Mouse (Mus musculus): ENCODE measurements around the gene Gstt3. TPM values are rescaled to one million over a fixed set of nuclear protein-coding genes. Genes with fewer than 3 reads are reported as not detected.

Gstt3 gene
- polyA plus RNA-seq, 1 experiment from 2014 or later, result 0.03 TPM

DNA sequence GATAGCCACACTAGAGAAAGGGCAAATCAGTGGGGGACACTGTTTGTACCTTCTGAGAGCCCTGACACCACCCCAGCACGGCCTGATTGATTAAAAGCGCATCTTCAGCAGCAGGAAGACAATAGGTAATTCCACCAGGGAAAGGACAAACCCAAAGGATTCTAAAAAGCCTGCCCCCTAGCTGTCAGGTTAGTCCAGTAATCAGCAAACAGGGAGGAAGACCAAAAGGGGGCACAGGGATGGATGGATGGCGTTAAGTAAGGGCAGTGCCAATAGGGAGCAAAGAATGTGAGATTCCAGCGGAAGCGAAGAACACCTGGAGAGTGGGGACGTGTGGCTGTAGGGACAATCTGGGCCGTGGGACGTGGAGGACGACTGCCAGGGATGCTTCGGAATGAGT lies 37.4 kb upstream of the Gstt3 start:
- ATAC-seq, result no peak
- ChIA-PET CTCF (interaction anchor here (1.7 kb wide), 1 partner anchor 9 kb away, joined by 7 read pairs; no protein-coding TSS in a partner anchor), POLR2A (no interaction called here)
- in situ Hi-C loops (cut with MboI; ENCODE audit: low pct_unique_long_range_greater_than_20kb), result no loop called here
- no peak for DNase-seq (ENCODE audit: low read depth, low spot score)
- no peaks in the 10 kb centered on the region for H3K27me3 ChIP-seq
- no peak for TF ChIP-seq CTCF (IDR thresholded peaks at IDR 0.05)

GRCm38 (mm10) chr10:75804217-75804616 lies 23.0 kb upstream of the Gstt3 start:
- ATAC-seq (no peak), DNase-seq (ENCODE audit: low read depth, low spot score) (no peak)
- in situ Hi-C loops (cut with MboI; ENCODE audit: low pct_unique_long_range_greater_than_20kb), result no loop called here
- H3K27me3 ChIP-seq, result peaks cover 15% of the 10 kb centered on the region
- CTCF ChIA-PET, result no interaction called here
- POLR2A ChIA-PET, result no interaction called here
- TF ChIP-seq CTCF (IDR thresholded peaks at IDR 0.05), result no peak

GRCm38 (mm10) chr10:75798176-75798696 lies 17.0 kb upstream of the Gstt3 start, which contains the start of gene Gstt1:
Gene Gstt1 (minus strand): TSS chr10:75798584.
- DNase-seq (ENCODE audit: low read depth, low spot score), result no peak
- ChIA-PET POLR2A (no interaction called here), CTCF (interaction anchor here (1.1 kb wide), 1 partner anchor 9 kb away, joined by 3 read pairs; no protein-coding TSS in a partner anchor)
- no peak for ATAC-seq
- in situ Hi-C loops (cut with MboI; ENCODE audit: low pct_unique_long_range_greater_than_20kb), result no loop called here
- no peaks in the 10 kb centered on the region for H3K27me3 ChIP-seq
- no peak for TF ChIP-seq CTCF (IDR thresholded peaks at IDR 0.05)

DNA sequence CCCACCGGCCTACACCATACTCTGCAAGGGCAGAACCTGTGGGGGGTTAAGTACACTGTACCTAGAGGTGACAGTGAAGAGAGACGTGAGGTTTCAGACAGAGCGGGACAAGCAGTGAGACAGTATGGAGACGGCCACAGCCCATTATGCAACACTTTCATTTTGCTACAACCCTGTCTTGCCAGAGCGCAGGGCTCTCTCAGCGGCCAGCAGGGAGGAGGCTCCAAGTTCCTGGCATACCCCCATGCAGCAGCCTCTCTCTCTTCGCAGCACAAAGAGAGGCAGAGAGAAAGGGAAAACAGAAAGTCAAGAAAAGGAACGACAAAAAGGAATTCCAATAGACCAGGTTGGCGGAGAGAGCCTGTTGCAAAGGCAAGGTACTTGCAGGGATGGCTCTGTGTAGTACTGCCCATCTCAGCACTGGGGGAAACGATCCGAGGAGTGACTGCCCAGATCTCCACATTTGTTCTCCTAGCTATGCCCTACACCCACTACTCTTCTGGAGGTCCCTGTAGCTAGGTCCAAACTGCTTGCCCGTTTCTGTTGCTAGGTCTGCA lies 16.5 kb upstream of the Gstt3 start:
- POLR2A ChIA-PET, result no interaction called here
- in situ Hi-C loops (cut with MboI; ENCODE audit: low pct_unique_long_range_greater_than_20kb), result no loop called here

DNA sequence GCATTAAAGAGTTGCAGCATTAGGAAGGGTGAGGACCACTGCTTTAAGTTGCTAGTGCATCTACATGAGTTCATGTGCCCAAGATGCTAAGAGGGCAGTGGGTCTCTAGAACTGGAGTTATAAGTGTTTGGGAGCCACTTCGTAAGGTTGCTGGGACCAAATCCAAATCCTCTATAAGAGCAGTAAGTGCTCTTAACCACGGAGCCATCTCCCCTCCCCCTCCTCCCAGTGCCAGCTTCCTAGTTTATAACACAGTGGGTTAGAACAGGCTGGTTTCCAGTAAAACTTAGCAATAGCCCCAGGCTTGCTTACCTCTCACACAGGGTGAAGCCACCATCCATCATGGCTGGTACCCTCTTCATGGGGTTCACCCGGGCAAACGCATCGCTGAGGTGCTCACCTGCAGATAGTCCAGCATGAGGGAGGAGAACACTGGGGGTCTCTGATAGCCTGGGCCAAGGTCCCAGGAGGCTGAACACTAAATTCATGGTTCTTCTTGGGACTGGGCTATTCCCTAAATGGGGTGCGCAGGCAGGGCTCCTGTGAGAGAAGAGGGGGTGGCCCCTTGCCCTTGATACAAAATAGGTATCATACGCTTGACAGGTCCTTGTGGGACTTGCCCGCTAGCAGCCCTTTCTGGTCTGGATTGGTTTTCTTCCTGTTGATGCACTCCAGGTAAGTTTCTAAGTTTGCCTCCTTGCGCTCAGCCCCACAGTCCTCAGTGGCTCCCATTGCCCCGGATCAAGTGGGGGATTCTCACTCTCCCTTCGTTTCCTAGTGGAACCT lies 15.7 kb upstream of the Gstt3 start:
- DNase-seq (ENCODE audit: low read depth, low spot score) (no peak), ATAC-seq (no peak)
- no peaks in the 10 kb centered on the region for H3K27me3 ChIP-seq
- in situ Hi-C loops (cut with MboI; ENCODE audit: low pct_unique_long_range_greater_than_20kb), result no loop called here
- no peak for TF ChIP-seq CTCF (IDR thresholded peaks at IDR 0.05)
- ChIA-PET CTCF (no interaction called here), POLR2A (no interaction called here)

More for the DNA sequence above, 16.5 kb upstream of the Gstt3 start:
- CTCF ChIA-PET, result interaction anchor here (1.1 kb wide), 1 partner anchor 9 kb away, joined by 3 read pairs; no protein-coding TSS in a partner anchor
- ATAC-seq (no peak), DNase-seq (ENCODE audit: low read depth, low spot score) (no peak)
- TF ChIP-seq CTCF (IDR thresholded peaks at IDR 0.05), result no peak
- H3K27me3 ChIP-seq, result no peaks in the 10 kb centered on the region

- ChIA-PET CTCF (interaction anchor here (0.8 kb wide), 2 partner anchors 11 to 35 kb away, joined by 3 read pairs; no protein-coding TSS in a partner anchor), POLR2A (no interaction called here)
- in situ Hi-C loops (cut with MboI; ENCODE audit: low pct_unique_long_range_greater_than_20kb), result no loop called here
- TF ChIP-seq CTCF (IDR thresholded peaks at IDR 0.05), result no peak
- H3K27me3 ChIP-seq, result no peaks in the 10 kb centered on the region
- ATAC-seq, result peak; percentile 39
- DNase-seq (ENCODE audit: low read depth, low spot score), result no peak
Observed at GRCm38 (mm10) chr10:75794880-75795279, 13.7 kb upstream of the Gstt3 start.

DNA sequence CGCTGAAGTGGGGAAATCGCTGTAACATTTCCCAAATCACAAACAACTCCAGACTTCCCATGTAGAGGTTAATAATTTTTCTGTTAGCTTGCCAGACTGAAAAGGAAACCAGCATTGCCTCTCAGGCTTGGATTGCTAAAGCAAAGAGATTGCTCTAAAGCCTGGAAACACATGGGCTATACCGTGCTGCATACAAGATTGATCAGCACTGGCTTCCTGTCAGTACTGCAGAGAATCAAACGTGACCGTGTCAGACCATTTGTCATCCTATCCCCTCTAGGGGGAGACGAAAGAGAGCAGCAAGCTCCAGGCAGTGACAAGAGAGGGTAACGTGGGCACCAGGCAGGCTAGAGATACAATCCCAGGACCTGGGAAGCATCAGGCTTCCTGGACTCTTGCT lies 9.6 kb upstream of the Gstt3 start:
- POLR2A ChIA-PET, result interaction anchor here (0.5 kb wide), 1 partner anchor 26 kb away, joined by 3 read pairs; no protein-coding TSS in a partner anchor
- no peaks in the 10 kb centered on the region for H3K27me3 ChIP-seq
- no peak for TF ChIP-seq CTCF (IDR thresholded peaks at IDR 0.05)
- in situ Hi-C loops (cut with MboI; ENCODE audit: low pct_unique_long_range_greater_than_20kb), result no loop called here
- ATAC-seq (no peak), DNase-seq (ENCODE audit: low read depth, low spot score) (no peak)
- CTCF ChIA-PET, result no interaction called here

- ATAC-seq (no peak), DNase-seq (ENCODE audit: low read depth, low spot score) (no peak)
- POLR2A ChIA-PET, result no interaction called here
- CTCF ChIA-PET, result no interaction called here
- H3K27me3 ChIP-seq, result peaks cover 3% of the 10 kb centered on the region
- TF ChIP-seq CTCF (IDR thresholded peaks at IDR 0.05), result no peak
- in situ Hi-C loops (cut with MboI; ENCODE audit: low pct_unique_long_range_greater_than_20kb), result no loop called here
Observed at GRCm38 (mm10) chr10:75789841-75790240, 8.6 kb upstream of the Gstt3 start.

- peaks cover 3% of the 10 kb centered on the region for H3K27me3 ChIP-seq
- ATAC-seq (no peak), DNase-seq (ENCODE audit: low read depth, low spot score) (no peak)
- in situ Hi-C loops (cut with MboI; ENCODE audit: low pct_unique_long_range_greater_than_20kb), result no loop called here
- ChIA-PET POLR2A (no interaction called here), CTCF (no interaction called here)
- no peak for TF ChIP-seq CTCF (IDR thresholded peaks at IDR 0.05)
Observed at GRCm38 (mm10) chr10:75789081-75789735, 8.0 kb upstream of the Gstt3 start.

DNA sequence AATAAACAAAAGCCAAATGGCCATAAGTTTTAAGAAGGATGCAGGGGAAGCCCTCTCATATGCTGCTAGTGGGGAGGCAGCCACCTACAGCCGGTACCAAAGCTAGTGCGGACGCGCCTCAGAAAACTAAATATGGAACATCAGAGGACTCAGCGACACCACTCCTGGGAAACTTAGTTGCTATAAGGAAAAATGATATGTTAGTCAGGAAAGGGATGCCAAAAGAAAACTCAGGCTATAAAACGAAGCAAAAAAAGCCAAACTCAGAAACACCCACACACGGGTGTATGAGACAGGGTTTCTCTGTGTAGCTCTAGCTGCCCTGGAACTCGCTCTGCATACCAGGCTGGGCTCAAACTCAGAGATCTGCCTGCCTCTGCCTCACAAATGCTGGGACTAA lies 7.1 kb upstream of the Gstt3 start:
- ChIA-PET POLR2A (no interaction called here), CTCF (no interaction called here)
- ATAC-seq (no peak), DNase-seq (ENCODE audit: low read depth, low spot score) (no peak)
- TF ChIP-seq CTCF (IDR thresholded peaks at IDR 0.05), result no peak
- in situ Hi-C loops (cut with MboI; ENCODE audit: low pct_unique_long_range_greater_than_20kb), result no loop called here
- peaks cover 3% of the 10 kb centered on the region for H3K27me3 ChIP-seq

DNA sequence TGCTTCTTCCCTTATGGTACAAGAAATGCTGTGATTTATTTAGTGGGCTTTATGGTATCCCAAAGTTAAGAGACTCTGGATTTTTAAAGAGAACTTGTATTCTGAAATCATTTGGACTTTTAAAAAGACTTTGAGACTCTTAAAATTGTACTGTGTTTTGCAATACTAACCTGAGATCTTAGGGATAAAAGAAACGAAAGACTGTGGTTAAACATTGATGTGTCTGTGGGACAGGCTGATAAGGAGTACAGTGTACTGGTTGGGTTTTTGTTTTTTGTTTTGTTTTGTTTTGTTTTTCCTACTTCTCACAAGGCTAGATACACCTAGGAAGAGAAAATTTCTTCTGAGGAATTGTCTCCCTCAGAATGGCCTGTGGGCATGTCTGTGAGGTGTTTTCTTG lies 4.2 kb upstream of the Gstt3 start:
- no peak for ATAC-seq
- DNase-seq (ENCODE audit: low read depth, low spot score), result no peak
- ChIA-PET POLR2A (no interaction called here), CTCF (no interaction called here)
- peaks cover 3% of the 10 kb centered on the region for H3K27me3 ChIP-seq
- in situ Hi-C loops (cut with MboI; ENCODE audit: low pct_unique_long_range_greater_than_20kb), result no loop called here
- no peak for TF ChIP-seq CTCF (IDR thresholded peaks at IDR 0.05)
